Mouse (Mus musculus) erythroblast, embryonic 14.5 days (primary cell): ENCODE results near the gene Eef1e1. TPM values are rescaled to one million over a fixed set of nuclear protein-coding genes. Genes with fewer than 3 reads are reported as not detected.
"Not testable (repeated sequence)": the region's sequence is repeated elsewhere in the genome, so short reads cannot be mapped to it uniquely, and the experiment has no call there.

Source experiments
- H3K27me3 ChIP-seq: 2 replicates; pipeline ENCODE4 v1.6.1; 2012; ENCODE audit warnings: inconsistent platforms; ENCODE audit not compliant: control insufficient read depth
- H3K36me3 ChIP-seq: 2 replicates; pipeline ENCODE4 v1.6.1; 2012; ENCODE audit warnings: mild to moderate bottlenecking, inconsistent platforms; ENCODE audit not compliant: control insufficient read depth
- H3K4me1 ChIP-seq: 2 replicates; pipeline ENCODE4 v1.6.1; 2012; ENCODE audit warnings: inconsistent platforms; ENCODE audit not compliant: control insufficient read depth
- H3K4me3 ChIP-seq: replicated peaks from 2 replicates; pipeline ENCODE3; 2012; ENCODE audit warnings: moderate library complexity, mild to moderate bottlenecking, inconsistent platforms
- H3K9me3 ChIP-seq: 2 replicates; pipeline ENCODE4 v1.6.1; 2012; ENCODE audit warnings: low read length, inconsistent platforms, mixed read lengths; ENCODE audit not compliant: control insufficient read depth
- GATA1 ChIP-seq: IDR thresholded peaks from 2 replicates; pipeline ENCODE4 v1.6.1; 2012; ENCODE audit warnings: low read length, inconsistent platforms, mixed read lengths
- TAL1 ChIP-seq: IDR thresholded peaks from 3 replicates; pipeline ENCODE4 v1.6.1; 2012; ENCODE audit warnings: low read length, inconsistent platforms, mixed read lengths
- polyA plus RNA-seq: library from polyadenylated mRNA; stranded (reverse); fragments of >175 nt; gene quantifications from 2 replicates; pipeline ENCODE4 v1.2.3, GENCODE M21; 2012

Eef1e1 gene
- 1.6 and 2.4 TPM in 2 replicates for polyA plus RNA-seq

DNA sequence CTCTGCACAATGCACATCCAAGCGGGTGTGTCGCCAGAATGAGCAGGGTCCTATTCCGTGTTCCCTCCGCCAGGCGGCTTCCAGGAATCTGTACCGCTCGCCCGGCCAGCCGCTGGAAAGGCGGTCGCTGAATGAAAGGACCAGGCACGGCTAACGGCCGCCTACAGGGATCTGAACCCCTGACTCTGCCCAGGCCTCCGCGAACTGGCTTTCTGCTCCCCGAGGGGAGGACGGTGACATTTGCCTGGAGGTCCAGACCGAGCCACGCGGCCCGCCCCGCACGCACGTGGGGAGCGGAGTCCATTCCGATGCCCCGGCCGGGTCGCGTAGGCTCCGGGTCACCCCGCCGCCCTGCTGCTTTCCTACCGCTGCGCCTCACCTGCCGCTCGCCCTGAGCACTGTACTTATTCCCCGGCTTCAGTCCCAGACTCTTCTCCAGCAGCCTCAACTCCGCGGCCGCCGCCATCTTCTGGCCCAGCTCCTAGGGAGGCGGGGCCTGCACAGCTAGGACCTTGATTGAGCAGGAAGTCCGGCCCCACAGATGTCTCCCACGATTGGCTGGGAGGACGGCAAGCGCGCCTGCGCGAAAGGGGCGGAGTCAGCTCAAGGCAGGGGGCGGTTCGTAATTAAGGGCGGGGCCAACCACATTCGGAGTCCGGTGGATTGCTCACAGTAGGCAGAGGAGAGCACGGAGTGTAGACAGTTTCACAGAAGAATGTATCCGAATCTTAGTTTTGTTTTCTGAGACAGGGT is at the start of gene Eef1e1:
Gene Eef1e1, minus strand, starts transcription at position 531 of the 753 bp plus-strand sequence.
- H3K9me3 ChIP-seq = peaks cover 16% of the 10 kb centered on the region
- TF ChIP-seq TAL1 (no peak), GATA1 (no peak)
- peaks cover 43% of the 10 kb centered on the region for H3K36me3 ChIP-seq
- peaks cover 44% of the 10 kb centered on the region for H3K4me1 ChIP-seq
- no peaks in the 10 kb centered on the region for H3K27me3 ChIP-seq
- peak within 1 kb of the TSS; percentile 97 for H3K4me3 ChIP-seq

DNA sequence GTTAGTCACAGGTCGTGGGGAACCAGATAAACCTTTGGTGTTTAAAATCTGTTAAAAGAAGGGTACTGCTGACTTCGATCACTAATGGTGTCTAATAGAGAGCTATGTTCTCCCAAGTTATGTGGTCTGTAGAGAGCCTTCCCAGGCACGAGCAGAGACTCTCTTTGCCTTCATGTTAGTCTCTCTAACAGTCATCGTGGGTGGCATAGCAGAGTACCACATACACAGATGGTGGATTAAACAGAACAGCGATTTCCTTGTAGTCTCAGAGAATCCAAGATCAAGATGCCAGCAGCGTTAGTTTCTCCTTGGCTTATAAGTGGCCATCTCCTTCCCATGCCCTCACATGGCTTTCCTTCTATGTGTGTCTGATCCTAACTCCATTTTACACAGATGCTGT is 32.0 kb upstream of the Eef1e1 start:
- Histone ChIP-seq H3K4me3 (no peak overlapping the region), H3K9me3 (no peaks in the 10 kb centered on the region), H3K36me3 (no peaks in the 10 kb centered on the region), H3K27me3 (no peaks in the 10 kb centered on the region), H3K4me1 (no peaks in the 10 kb centered on the region)
- no peak for TF ChIP-seq GATA1
- TF ChIP-seq TAL1 = no peak

DNA sequence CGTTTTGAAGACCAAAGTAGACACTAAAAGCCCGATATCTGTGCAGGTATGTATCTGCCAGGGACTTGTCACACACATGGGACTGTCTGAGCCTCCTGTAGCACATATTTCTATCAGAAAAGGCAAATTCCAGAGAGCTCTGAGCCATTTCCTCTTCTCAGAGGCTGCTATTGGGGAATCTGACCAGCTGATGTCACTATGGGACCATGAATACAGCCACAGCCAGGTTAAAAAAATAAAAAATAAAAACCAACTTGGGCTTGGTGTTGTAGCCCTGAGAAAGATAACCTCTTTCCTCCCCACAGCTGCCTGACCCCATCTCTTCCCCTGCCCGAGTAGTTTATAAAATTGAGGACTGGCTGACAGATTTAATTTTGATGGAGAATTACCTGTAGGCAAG is 31.2 kb upstream of the Eef1e1 start:
- Histone ChIP-seq H3K36me3 (no peaks in the 10 kb centered on the region), H3K4me1 (no peaks in the 10 kb centered on the region), H3K9me3 (no peaks in the 10 kb centered on the region), H3K27me3 (no peaks in the 10 kb centered on the region), H3K4me3 (no peak overlapping the region)
- TF ChIP-seq GATA1 = no peak
- TF ChIP-seq TAL1 = no peak

DNA sequence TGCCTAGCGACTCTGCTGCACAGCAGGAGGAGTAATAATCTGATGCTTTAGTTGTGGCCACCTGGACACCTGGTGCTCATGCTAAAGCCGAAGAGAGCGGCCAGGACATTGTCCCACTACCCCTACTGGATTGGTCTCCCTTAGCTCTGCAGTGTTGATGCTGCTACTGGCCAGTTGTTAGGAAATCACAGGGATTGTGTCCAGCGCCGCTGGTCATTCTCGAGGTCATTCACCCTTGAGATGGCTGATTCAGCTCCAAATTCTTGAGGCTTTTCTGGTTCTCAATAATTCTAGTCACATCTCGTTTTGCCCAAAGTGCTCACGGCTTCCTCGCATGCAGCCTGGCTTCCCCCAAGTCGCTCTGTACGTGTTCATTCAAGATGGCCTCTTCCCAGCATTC is 29.9 kb upstream of the Eef1e1 start:
- no peaks in the 10 kb centered on the region for H3K36me3 ChIP-seq
- no peaks in the 10 kb centered on the region for H3K27me3 ChIP-seq
- H3K9me3 ChIP-seq = no peaks in the 10 kb centered on the region
- H3K4me1 ChIP-seq = no peaks in the 10 kb centered on the region
- TF ChIP-seq TAL1 = no peak
- no peak for TF ChIP-seq GATA1
- no peak overlapping the region for H3K4me3 ChIP-seq

DNA sequence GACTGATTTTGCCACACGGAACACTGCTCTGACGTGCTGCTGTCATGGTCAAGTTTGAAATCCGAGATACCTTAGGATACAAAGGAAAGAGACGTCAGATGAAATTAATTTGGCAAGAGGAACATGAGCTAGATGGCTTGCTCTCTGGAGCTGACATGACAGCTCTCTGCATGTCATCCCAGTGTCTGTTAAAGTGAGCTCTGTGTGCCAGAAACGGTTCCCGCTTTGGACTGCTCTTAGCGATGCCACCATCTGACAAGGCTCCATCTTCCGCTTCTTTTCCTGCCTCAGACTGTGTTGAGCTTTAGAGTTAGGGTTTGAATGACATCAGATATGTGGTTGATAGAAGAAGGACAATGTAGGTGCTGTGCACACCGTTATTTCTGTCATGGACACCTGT is 13.5 kb upstream of the Eef1e1 start:
- H3K36me3 ChIP-seq = no peaks in the 10 kb centered on the region

DNA sequence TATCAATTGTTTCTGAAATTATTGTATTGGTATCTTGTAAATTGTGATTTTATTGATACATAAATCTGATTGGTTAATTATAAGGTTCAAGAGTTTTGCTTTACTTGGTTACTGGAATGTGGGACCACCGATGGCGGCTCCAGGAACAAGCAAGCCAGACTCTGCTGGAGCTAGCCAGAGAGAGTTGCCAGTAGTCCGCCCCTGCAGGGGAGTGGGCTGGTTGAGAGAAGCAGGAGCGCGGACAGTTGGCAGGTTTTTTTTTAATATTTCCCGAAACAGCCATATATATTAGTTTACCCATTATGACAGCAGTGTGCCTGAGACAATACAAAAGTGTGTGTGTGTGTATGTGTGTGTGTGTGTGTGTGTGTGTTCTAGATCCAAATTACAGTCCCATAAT is 12.6 kb upstream of the Eef1e1 start:
- not testable (repeated sequence) for H3K36me3 ChIP-seq, H3K27me3 ChIP-seq, H3K4me3 ChIP-seq, H3K9me3 ChIP-seq
- peaks cover 15% of the 10 kb centered on the region for H3K4me1 ChIP-seq

More for the DNA sequence above, 13.5 kb upstream of the Eef1e1 start:
- TF ChIP-seq GATA1 (no peak), TAL1 (no peak)
- Histone ChIP-seq H3K27me3 (no peaks in the 10 kb centered on the region), H3K4me3 (no peak overlapping the region), H3K9me3 (no peaks in the 10 kb centered on the region), H3K4me1 (peaks cover 12% of the 10 kb centered on the region)

DNA sequence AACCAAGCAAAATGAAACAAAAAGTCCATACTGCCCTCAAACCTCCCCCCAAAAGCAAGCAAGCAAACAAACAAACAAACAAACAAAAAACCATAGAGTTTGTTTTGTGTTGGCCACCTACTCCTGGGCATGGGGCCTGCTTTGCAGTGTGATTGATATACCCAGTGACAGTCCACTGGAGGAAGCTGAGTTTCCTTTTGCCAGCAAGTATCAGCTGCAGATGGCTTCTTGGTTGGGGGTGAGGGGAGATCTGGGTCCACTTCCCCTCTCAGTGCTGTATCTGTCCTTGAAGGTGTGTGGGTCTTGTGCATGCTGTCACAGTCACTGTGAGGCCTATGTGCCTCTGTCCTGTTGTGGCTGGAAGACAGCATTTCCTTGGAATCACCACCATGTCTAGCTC is 11.2 kb upstream of the Eef1e1 start:
- Histone ChIP-seq H3K4me3 (no peak overlapping the region), H3K9me3 (no peaks in the 10 kb centered on the region), H3K27me3 (no peaks in the 10 kb centered on the region), H3K4me1 (peaks cover 27% of the 10 kb centered on the region), H3K36me3 (no peaks in the 10 kb centered on the region)
- no peak for TF ChIP-seq TAL1
- TF ChIP-seq GATA1 = no peak

DNA sequence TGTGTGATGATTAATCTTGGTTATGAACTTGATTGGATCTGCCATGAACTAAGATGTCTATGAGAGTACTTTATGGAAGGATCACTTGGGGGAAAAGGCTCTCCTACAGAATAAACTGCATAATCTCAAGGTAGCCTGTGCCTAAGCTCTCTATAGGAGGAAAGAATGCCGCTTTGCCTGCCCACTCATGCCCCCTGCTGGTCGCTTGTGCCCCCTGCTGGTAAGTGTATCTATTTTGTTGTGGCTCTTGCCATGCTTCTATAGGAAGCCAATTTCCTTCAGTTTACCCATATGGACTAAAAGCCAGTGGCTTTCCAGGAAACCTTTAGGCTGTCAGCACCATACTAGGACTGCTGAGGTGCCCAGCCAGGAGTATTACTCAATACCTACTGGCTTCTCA is 9.7 kb upstream of the Eef1e1 start:
- Histone ChIP-seq H3K36me3 (no peaks in the 10 kb centered on the region), H3K4me3 (no peak overlapping the region), H3K9me3 (no peaks in the 10 kb centered on the region), H3K4me1 (peaks cover 41% of the 10 kb centered on the region), H3K27me3 (no peaks in the 10 kb centered on the region)
- no peak for TF ChIP-seq GATA1
- no peak for TF ChIP-seq TAL1

DNA sequence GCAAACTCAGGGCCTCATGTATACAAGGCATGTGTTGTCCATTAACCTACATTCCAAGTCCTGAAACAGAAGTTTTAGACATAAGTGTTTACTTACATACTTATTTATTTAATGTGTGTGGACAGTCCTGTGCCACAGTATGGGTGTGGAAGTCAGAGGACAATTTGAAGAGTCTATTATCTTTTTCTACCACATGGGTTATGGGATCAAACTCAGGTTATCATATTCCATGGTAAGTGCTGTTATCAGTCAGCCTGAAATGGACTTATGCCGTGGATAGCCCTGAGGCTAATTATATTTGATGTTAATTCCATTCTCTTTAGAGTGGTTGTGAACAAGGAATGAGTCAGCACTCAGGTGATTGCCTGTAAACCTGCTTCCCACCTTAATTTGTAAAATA is 5.9 kb upstream of the Eef1e1 start:
- peaks cover 16% of the 10 kb centered on the region for H3K9me3 ChIP-seq

DNA sequence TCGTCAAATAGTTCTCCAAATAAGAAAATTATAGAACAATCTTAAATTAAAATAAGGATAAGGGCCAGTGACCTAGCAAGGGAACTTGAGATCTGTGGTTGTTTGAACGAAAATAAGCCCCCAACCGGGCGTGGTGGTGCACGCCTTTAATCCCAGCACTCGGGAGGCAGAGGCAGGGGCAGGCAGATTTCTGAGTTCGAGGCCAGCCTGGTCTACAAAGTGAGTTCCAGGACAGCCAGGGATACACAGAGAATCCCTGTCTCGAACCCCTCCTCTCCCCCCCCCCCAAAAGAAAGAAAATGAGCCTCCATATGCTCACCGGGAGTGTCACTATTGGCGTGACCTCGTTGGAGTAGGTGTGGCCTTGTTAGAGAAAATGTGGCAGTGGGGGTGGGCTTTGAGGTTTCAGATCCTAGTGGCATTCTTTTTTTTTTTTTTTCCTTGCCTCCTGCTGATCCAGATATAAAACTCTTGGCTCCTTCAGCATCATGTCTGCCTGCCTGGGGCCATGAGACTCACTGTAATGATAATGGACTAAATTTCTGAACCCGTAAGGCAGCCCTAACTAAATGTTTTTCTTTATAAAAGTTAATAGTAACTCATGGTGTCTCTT is 772 bp upstream of the Eef1e1 start:
- no peak for TF ChIP-seq TAL1
- no peak for TF ChIP-seq GATA1
- Histone ChIP-seq H3K4me3 (peak overlapping the region; percentile 97), H3K9me3 (peaks cover 16% of the 10 kb centered on the region), H3K27me3 (no peaks in the 10 kb centered on the region), H3K36me3 (peaks cover 33% of the 10 kb centered on the region), H3K4me1 (peaks cover 52% of the 10 kb centered on the region)

More for the DNA sequence above, 5.9 kb upstream of the Eef1e1 start:
- Histone ChIP-seq H3K36me3 (peaks cover 8% of the 10 kb centered on the region), H3K27me3 (no peaks in the 10 kb centered on the region), H3K4me3 (peak overlapping the region; percentile 41), H3K4me1 (peaks cover 48% of the 10 kb centered on the region)
- TF ChIP-seq GATA1 (peak; percentile 74), TAL1 (peak; percentile 51; the same call in 2 of the 3 replicates)
